Mouse (Mus musculus): ENCODE data around the gene Npm3. TPM values are rescaled to one million over a fixed set of nuclear protein-coding genes. Genes with fewer than 3 reads are reported as not detected.

Gene Npm3
- polyA plus RNA-seq, 1 experiment, result 68.2 TPM

DNA sequence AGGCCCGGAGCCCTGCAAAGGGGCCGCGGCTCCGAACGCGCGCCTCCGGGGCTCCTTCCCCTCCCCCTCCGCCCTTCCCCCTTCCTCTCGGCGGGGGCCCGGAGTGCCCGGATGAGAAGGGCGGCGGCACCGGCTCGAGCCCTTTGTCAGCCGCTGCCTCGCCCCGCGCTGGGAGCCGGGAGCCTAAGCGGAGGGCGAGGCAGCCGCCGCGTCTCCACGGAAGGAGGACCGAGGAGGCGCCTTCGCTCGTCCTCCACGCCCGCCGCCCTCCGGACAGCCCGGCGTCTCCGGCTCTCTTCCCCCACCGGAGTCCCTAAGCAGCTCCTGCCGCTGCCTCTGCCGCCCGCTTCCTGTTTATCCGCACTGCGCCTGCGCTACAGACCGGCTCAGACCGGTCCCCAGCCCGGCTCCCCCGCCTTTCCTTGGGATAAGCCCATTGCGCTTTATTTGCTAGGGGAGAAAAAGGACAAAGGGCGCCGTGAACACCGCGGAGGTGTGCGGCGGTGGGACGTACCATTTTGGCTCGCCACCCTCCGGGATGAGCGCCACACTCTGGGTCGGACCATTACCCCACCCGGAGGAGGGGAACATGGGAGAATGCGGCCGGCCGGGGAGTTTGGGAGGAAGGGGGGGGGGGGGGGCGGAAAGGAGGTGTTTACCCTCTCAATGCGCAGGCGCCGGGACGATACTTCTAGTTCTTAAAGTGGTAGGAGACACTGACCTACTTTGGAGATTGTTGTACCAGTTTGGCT lies 34.0 kb upstream of the Npm3 start, which contains the start of gene Mgea5:
Gene Mgea5 (minus strand): TSS at position 657 of the 752 bp plus-strand sequence.
- peak within 1 kb of the TSS; percentile 99 for H3K27ac ChIP-seq (ENCODE audit: insufficient read depth, low read length)
- DNase-seq (ENCODE audit: low read depth in 1 of 2, low spot score in 2 of 2), result peak; percentile 97 to 99
- no peaks in the 10 kb centered on the region for H3K27me3 ChIP-seq (ENCODE audit: control insufficient read depth, insufficient read depth, low read length)
- H3K4me3 ChIP-seq (ENCODE audit: extremely low read depth, insufficient read depth, insufficient read length), result peak within 1 kb of the TSS; percentile 94
- under 1% methylated on average over 68 of the region's 71 CpGs for WGBS
- TF ChIP-seq CTCF (IDR thresholded peaks at IDR 0.05; ENCODE audit: extremely low read depth, insufficient read depth, insufficient read length, insufficient replicate concordance) (no peak), POLR2A (IDR thresholded peaks at IDR 0.05; ENCODE audit: low read depth, low read length) (peak; percentile 94)
- peaks cover 18% of the 10 kb centered on the region for H3K4me1 ChIP-seq (ENCODE audit: control insufficient read depth, insufficient read depth, insufficient read length)
- peaks cover 8% of the 10 kb centered on the region for H3K36me3 ChIP-seq (ENCODE audit: control insufficient read depth, insufficient read depth, low read length)

DNA sequence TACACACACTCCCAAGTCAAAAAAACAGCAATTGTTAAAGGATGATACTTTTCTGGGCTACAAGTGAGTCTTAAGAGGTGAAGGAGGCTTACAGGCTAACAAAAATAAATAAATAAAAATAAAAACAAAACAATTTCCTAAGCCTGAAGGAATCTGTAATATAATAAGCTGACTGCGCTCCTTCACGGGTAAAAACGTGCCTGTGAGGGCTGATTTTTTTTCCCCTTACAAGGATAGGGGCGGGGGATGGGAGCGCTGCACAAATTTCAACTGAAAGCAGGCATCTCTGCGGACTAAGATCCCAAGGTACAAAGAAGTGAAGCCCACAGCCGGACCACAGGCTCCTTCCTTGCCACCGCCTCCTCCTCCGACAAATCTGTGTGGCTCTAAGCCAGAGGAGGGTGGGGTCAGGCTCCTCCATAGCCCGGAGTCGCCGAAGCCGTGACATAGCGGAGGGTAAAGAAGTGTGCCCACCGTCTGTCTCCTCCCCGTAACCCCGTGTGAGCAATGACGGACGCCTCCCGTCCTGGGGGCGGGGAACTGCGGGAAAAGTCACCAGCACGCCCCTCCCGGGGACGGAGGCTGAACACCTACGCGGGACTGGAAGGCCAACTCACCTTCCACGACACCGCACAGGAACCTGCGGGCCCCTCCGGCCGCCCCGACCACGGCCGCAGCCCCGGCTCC lies 33.1 kb upstream of the Npm3 start:
- Histone ChIP-seq H3K27ac (ENCODE audit: insufficient read depth, low read length) (peak overlapping the region; percentile 99), H3K4me3 (ENCODE audit: extremely low read depth, insufficient read depth, insufficient read length) (peak overlapping the region; percentile 94), H3K4me1 (ENCODE audit: control insufficient read depth, insufficient read depth, insufficient read length) (peaks cover 18% of the 10 kb centered on the region), H3K27me3 (ENCODE audit: control insufficient read depth, insufficient read depth, low read length) (no peaks in the 10 kb centered on the region), H3K36me3 (ENCODE audit: control insufficient read depth, insufficient read depth, low read length) (peaks cover 16% of the 10 kb centered on the region)
- WGBS, result under 1% methylated on average over 35 of the region's 36 CpGs
- TF ChIP-seq POLR2A (IDR thresholded peaks at IDR 0.05; ENCODE audit: low read depth, low read length) (no peak), CTCF (IDR thresholded peaks at IDR 0.05; ENCODE audit: extremely low read depth, insufficient read depth, insufficient read length, insufficient replicate concordance) (no peak)
- DNase-seq (ENCODE audit: low read depth in 1 of 2, low spot score in 2 of 2), result peak in 1 of 2 experiments; percentile 45

DNA sequence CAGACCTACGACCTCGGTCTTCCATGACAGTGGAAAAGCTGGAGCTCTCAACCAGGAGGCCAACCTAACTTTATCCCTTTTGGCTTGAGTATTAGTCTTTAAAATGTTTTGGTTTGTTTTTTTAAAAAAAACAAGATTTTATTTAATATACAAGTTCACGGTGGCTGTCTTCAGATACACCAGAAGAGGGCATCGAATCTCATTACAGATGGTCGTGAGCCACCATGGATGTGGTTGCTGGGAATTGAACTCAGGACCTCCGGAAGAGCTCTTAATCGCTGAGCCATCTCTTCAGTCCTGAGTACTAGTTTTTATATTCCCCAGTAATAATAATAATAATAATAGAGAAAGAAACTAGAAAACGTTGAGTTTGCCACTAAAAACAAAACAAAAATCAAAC lies 32.3 kb upstream of the Npm3 start:
- TF ChIP-seq CTCF (IDR thresholded peaks at IDR 0.05; ENCODE audit: extremely low read depth, insufficient read depth, insufficient read length, insufficient replicate concordance) (no peak), POLR2A (IDR thresholded peaks at IDR 0.05; ENCODE audit: low read depth, low read length) (no peak)
- Histone ChIP-seq H3K27ac (ENCODE audit: insufficient read depth, low read length) (no peak overlapping the region), H3K27me3 (ENCODE audit: control insufficient read depth, insufficient read depth, low read length) (no peaks in the 10 kb centered on the region), H3K4me1 (ENCODE audit: control insufficient read depth, insufficient read depth, insufficient read length) (peaks cover 18% of the 10 kb centered on the region), H3K36me3 (ENCODE audit: control insufficient read depth, insufficient read depth, low read length) (peaks cover 20% of the 10 kb centered on the region), H3K4me3 (ENCODE audit: extremely low read depth, insufficient read depth, insufficient read length) (no peak overlapping the region; the same call in 1 of the 2 replicates)
- no peak for DNase-seq (ENCODE audit: low read depth in 1 of 2, low spot score in 2 of 2)
- WGBS, result 46% methylated on average over 8 of the region's 8 CpGs

DNA sequence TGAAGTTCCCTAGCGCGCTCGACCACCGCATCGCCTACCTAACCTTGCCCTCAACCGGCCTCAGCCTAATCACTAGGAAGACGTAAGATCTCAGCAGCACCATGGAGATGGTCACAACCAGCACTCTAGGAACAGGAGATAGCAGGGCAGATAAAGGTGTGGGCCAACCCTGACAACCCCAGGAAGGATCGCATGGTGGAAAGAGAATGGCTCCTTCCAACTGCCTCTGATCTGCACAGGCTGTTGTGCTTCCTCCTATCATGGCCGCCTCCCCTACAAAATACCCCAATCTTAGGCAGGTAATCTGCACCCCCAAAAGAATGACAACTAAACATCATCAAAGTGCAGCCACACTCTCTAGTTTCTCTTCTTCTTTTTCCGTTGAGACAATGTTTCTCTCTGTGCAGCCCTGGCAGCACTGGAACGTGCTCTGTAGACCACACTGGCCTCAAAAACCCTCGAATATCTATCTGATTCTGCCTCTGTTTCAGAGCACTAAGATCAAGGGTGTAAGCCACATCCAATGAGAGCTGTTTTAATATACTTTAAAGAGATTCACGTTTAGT lies 31.0 kb upstream of the Npm3 start:
- TF ChIP-seq CTCF (IDR thresholded peaks at IDR 0.05; ENCODE audit: extremely low read depth, insufficient read depth, insufficient read length, insufficient replicate concordance), result no peak
- no peak for TF ChIP-seq POLR2A (IDR thresholded peaks at IDR 0.05; ENCODE audit: low read depth, low read length)
- H3K4me3 ChIP-seq (ENCODE audit: extremely low read depth, insufficient read depth, insufficient read length), result no peak overlapping the region
- peaks cover 18% of the 10 kb centered on the region for H3K4me1 ChIP-seq (ENCODE audit: control insufficient read depth, insufficient read depth, insufficient read length)
- DNase-seq (ENCODE audit: low read depth in 1 of 2, low spot score in 2 of 2), result no peak
- WGBS, result 43% methylated on average over 13 of the region's 13 CpGs
- 0 out of 2 replicates have a peak overlapping the region, but pooled peaks have one; percentile 1 for H3K27ac ChIP-seq (ENCODE audit: insufficient read depth, low read length)
- H3K27me3 ChIP-seq (ENCODE audit: control insufficient read depth, insufficient read depth, low read length), result no peaks in the 10 kb centered on the region
- H3K36me3 ChIP-seq (ENCODE audit: control insufficient read depth, insufficient read depth, low read length), result peaks cover 27% of the 10 kb centered on the region

DNA sequence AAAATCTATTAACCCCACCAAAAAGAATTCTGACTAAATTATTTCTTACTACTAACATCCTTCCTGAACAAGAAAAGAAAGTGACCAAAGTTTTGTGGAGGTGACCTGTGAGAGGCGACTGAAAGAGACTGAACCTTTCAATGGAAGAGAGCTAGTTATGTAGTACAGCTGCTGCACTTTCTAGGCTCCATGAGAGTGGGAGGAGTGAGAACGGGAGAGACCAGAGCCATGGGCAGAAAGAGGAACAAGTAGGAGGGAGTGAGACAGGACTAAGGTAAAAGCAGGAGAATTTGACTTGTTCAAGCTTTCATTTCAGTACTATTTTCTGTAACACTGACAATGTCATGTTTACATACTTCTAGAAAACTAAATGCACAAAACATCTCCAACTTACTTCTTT lies 26.1 kb upstream of the Npm3 start:
- 71% methylated on average over 2 of the region's 2 CpGs for WGBS
- TF ChIP-seq CTCF (IDR thresholded peaks at IDR 0.05; ENCODE audit: extremely low read depth, insufficient read depth, insufficient read length, insufficient replicate concordance), result no peak
- no peak for TF ChIP-seq POLR2A (IDR thresholded peaks at IDR 0.05; ENCODE audit: low read depth, low read length)
- peaks cover 60% of the 10 kb centered on the region for H3K36me3 ChIP-seq (ENCODE audit: control insufficient read depth, insufficient read depth, low read length)

DNA sequence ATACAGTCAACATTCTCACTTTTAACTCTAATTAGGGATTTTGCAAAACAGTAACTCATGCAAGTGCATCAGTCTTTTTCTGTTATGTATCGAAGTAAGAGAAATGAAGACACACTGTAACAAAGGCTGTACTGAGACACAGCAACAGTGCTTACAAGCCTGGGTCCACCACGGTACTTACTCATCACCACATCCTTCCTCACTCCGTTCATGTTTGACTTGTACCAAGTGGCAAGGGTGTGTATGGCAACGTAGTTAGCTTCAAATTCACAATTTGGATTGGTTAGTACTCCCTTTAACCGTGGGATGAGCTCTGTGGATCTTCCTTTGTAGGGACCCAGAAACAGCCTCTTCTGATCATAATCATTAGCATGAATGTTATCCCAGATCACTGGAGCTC lies 22.1 kb upstream of the Npm3 start:
- H3K4me3 ChIP-seq (ENCODE audit: extremely low read depth, insufficient read depth, insufficient read length), result no peak overlapping the region
- H3K4me1 ChIP-seq (ENCODE audit: control insufficient read depth, insufficient read depth, insufficient read length), result no peaks in the 10 kb centered on the region
- no peak overlapping the region for H3K27ac ChIP-seq (ENCODE audit: insufficient read depth, low read length)
- peaks cover 70% of the 10 kb centered on the region for H3K36me3 ChIP-seq (ENCODE audit: control insufficient read depth, insufficient read depth, low read length)
- TF ChIP-seq POLR2A (IDR thresholded peaks at IDR 0.05; ENCODE audit: low read depth, low read length) (no peak), CTCF (IDR thresholded peaks at IDR 0.05; ENCODE audit: extremely low read depth, insufficient read depth, insufficient read length, insufficient replicate concordance) (no peak)
- no peak for DNase-seq (ENCODE audit: low read depth in 1 of 2, low spot score in 2 of 2)
- WGBS, result 70% methylated on average over 5 of the region's 5 CpGs
- no peaks in the 10 kb centered on the region for H3K27me3 ChIP-seq (ENCODE audit: control insufficient read depth, insufficient read depth, low read length)

More for the DNA sequence above, 26.1 kb upstream of the Npm3 start:
- no peak for DNase-seq (ENCODE audit: low read depth in 1 of 2, low spot score in 2 of 2)
- Histone ChIP-seq H3K27ac (ENCODE audit: insufficient read depth, low read length) (no peak overlapping the region), H3K4me1 (ENCODE audit: control insufficient read depth, insufficient read depth, insufficient read length) (peaks cover 3% of the 10 kb centered on the region; the same call in 1 of the 2 replicates), H3K27me3 (ENCODE audit: control insufficient read depth, insufficient read depth, low read length) (no peaks in the 10 kb centered on the region), H3K4me3 (ENCODE audit: extremely low read depth, insufficient read depth, insufficient read length) (no peak overlapping the region)
